Mouse (Mus musculus) layer of hippocampus, adult 8-10 months (tissue): ENCODE results near the gene Cyp4f13. TPM values are rescaled to one million over a fixed set of nuclear protein-coding genes. Genes with fewer than 3 reads are reported as not detected.
A peak's percentile ranks its signal among the peaks of the same experiment; 100 is the strongest.

Source experiments
- DNase-seq, 2 experiments: peaks; one replicate each; pipeline ENCODE4 v3.0.0; 2022; ENCODE audit warnings: low spot score in 2 of 2
- total RNA-seq, 4 experiments: library from RNA; stranded (reverse); gene quantifications; 2 replicates each; pipeline ENCODE4 v1.2.4; 2022

The Cyp4f13 gene
- total RNA-seq, 4 experiments from 2014 or later, result 29.2 to 42.1 (median 33.4) TPM

DNA sequence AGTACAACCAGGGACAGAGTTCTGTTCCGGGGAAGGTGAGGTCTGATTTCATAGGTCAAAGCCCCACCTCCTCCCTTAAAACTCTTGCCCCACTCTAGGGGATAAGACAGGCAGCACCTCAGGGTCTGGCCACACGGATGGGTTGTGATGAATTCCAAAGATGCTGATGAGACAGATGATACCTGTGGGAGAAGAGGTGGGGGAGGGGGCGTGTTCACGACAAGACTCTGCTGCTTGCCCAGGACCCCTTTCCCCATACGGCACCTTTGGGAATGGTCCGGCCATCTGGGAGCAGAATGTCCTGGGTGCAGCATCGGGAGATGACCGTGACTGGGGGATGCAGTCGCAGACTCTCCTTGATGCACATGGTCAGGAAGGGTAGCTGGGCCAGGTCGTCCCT lies 41.0 kb downstream of the Cyp4f13 start:
- no peak for DNase-seq

DNA sequence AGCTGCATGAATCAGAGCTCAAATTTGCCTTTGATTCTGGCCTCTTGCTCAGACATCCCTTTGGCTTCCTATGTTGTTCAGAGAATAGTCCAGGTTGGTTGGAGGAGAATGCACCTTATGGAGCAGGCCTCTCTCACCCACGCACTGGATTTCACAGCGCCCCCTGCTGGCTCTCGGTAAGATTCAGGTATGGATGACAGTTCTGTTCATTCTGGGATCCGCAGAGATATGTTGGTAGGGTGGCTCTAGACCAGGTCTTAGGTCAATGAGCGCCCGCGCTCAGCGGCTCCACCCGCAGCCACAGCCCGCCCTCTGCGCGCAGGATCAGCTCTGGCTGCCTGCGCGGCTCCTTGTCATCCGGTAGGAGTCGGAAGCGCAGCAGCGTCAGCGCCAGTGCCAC lies 42.0 kb downstream of the Cyp4f13 start:
- DNase-seq, result peak in 1 of 2 experiments; percentile 25

DNA sequence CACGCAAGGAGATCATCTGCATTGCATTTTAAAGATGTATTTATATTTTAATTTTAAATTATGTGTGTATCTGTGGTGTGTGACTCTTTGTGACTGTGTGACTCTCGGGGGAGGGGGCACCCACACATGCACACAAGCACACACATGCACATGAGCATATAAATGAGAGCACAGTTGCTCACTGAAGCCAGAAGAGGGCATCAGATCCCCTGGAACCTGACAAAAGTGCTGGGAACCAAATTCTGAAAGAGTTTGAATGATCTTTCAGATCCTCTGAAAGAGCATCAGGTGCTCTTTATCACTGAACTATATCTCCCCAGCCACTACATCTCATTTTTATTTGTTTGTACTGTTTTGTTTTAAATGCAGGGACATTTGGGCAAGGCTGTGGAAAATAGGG lies 42.8 kb downstream of the Cyp4f13 start:
- DNase-seq, result no peak

DNA sequence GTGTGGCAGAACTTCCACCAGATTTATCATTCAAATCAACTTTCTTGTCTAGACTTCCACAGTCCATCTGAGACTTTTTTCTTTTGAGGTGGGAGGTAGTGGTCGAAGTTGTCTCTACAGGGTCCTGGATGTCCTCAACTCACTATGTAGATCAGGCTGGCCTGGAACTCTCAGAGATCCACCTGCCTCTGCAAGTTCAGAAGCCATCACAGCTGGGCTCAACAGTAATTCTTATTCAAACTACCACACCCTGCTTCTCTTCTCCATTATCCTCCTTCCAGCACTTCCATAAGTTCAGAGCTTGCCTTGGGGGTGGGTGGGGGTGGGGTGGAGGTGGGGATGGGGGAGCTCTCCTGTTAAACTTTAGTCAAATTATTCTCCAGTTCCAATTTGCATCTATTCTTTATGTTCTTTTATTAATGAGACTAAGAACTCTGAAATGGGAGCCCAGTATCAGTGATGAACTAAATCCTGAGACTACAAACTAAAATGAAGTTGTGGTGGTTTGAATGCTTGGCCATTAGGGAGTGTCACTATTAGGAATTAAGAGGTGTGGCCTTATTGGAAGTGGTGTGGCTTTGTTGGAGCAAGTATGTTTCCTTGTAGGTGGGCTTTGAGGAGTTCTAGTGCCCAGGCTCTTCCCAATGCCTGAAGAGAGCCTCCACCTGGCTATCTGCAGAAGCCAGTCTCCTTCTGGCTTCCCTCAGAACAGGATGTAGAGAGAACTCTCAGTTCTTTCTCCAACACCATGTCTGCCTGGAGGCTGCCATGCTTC lies 45.3 kb downstream of the Cyp4f13 start:
- no peak for DNase-seq

DNA sequence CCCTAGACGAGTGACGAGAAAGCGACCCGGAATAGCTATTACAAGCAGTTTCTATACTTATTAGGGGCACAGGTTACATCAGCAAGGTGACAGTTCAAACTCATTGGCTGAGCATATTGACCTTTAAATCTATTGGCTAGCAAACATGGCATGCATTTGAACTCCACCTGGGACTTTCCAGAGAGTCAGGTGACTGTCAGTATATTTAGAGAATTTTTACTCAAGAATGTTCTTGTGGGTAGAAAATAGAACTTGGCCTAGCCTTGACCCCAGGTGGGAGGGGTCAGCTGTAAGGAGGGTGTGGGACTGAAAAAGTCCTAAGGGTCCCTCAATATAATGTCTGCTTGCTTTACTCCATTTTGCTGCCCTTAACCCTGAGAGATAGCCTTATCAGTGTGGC lies 51.8 kb downstream of the Cyp4f13 start:
- DNase-seq, result no peak

DNA sequence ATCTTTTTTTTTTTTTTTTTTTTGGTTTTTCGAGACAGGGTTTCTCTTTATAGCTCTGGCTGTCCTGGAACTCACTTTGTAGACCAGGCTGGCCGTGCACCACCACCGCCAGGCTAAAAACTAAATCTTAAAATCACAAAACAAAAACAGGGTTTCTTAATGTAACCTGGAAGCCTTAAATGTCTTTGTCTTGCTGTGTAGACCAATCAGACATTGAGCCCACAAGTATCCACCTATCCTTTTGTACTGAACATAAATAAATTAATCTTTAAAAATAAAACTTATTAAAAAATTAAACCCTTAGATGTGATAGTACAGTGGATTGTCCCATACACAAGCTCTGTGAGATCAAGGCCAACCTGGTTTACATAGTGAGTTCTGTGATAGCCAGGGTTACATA lies 53.3 kb downstream of the Cyp4f13 start:
- no peak for DNase-seq

DNA sequence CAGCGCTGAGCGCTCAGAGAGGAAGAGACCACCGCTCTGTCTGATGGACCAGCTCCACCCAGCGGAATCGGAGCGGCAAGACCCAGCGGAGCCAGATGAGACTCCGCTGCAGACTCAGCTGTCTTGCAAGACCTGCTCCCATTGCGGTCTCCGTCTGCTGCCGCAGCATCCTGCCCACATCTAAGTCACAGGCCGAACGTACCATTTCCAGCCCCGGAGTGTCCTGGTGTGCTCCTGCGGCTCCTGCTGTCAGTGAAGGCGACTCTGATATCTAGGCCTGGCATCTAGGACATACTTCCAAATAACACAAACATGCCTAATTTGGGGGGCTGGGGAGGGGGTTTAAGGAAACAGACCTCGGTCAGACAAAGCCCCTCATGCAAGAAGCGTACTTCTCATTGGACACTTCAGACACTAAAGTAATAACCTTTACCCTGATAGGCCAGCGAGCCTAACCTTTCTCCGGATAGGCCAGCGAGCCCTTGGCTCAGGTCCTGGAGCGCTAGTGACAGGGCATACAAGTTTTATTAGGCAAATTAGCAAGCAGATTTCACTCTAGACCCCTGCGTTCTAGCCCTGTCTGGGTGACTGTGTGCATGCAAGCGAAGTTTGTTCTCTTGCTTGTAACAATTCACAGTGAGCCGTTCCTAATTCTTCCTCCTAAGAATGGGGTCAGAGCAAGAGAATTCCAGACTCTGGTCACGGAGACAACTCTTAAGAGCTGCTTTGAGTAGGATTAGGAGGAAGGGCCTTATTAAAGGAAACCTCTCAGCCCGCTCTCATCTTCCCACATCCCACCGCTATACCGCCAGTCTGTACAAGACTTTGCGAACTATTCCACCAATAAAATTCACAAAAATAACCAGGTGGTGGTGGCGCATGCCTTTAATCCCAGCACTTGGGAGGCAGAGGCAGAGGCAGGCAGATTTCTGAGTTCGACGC lies 55.7 kb downstream of the Cyp4f13 start, which contains the start of gene Zfp870:
Gene Zfp870, minus strand, starts transcription at position 404 of the 942 bp plus-strand sequence.
- DNase-seq, result peak; percentile 87 to 88

DNA sequence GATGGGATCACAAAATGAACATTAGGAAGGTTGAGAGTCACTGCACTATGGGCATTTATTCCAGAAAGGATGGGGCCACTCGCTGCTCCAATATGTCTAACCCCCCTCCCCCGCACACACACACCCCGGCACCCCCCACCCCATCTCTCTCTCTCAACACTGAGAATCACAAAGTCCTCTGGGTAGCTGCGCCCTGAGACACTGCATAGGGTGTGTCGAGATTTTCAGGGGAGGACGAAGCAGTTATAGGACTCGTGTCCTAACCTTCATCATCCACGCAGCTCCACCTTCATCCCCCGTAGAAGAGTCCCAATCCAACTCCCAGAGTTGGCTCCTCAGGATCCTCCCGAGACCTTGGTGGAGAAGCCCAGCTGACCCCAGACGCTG lies 56.4 kb downstream of the Cyp4f13 start:
- DNase-seq, result no peak

DNA sequence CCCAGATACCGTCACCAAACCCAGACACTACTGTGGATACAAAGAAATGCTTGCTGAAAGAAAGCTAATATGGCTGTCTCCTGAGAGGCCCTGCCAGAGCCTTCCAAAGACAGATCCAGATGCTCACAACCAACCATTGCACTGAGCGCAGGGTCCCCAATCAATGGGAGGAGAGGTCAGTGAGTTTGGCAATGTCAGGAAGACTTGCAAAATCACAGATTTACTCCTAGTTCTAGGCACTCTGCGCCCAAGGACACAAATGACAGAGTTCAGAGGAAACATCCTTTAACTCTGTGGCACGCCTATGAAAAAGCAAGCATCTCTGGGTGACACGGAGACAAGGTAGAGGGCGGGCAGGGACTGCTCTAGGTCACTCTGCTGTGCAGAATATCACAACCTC lies 57.6 kb downstream of the Cyp4f13 start:
- DNase-seq, result no peak

DNA sequence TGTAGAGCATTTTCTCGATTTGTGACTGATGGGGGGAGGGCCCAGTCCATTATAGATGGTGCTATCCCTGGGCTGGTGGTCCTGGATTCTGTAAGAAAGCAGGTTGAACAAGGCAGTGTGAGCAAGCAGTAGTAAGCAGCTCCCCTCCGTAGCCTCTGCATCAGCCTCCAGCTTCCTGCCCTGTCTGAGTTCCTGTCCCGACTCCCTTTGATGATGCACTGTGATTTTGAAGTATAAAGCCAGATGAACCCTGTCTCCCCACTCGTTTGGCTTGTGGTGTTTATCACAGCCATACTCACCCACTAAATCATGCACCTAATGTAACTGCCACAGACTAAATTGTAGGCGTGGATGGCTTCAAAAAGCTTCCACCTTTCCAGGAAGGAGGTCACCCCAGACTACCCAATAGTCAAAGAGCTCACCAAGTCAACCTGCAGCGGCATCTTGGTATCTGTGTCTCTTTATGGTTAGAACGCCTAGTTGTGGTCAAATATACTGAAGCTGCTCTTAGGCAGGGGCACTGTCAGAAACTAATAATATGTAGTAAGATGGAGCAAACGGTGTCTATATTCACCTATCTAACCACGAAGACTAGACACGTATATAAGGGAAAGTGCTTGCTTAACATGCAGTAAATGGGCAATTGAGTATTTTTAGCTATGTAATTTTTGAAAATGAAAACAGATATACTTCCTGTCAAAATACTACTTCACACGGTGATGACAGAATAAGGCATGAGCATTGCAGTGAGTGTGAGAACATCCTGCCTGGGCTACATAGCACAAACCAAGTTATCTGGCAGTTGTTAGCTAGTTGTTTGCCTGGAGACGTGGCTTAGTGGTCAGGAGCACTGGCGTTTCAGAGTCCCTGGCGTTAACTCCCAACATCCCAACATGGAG lies 66.6 kb downstream of the Cyp4f13 start:
- no peak for DNase-seq

DNA sequence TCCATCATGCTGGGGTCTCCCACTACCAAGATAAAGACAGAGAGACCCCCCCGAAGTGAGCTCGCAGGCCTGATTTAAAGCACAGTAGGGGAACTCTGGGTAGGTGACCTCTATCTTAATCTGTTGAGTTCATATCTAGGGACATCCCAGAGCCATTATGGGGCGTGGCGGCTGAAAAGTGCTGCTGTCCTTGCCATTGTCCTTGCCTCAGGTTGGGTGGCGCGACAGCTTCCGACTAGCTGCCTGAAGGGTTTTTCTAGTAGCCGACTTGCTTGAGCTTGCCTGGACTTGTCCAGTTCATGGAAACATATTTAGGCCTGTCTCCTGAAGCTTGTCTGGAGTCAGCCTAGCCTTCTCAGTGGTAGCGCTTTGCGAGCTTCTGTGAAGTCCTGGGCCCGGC lies 68.4 kb downstream of the Cyp4f13 start:
- no peak for DNase-seq

DNA sequence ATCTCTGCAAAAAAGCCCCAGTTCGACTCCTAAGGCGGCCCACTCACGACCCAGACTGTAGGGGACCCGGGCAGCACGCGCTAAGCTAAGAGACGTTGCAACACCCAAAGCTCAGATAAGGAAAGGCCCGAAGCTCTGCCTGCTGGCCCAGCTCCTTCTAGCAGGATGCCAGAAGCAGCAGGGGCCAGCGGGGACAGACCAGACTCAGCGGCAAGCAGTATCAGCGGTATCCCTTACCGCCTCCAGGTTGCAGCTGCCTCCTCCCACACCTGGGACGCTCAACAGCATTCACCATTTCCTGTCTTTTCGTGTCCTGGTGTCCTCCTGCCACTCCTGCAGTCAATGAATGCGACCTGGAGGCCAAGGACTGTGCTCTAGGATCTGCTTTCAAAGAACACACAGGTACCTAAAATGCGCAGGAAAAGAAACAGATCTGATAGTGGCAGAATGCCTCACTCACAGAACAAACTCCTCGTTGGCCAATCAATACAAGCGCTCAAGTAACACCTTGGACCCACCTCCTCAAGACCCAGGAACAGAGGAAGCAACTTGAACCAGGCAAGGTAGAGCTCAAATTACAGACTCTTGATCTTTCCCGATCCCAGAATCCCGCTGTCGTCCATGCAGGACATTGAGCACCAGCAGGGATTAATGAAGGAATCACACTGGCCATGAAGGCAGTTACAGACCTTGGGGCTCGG lies 69.6 kb downstream of the Cyp4f13 start:
- DNase-seq, result no peak

Other genes starting within 250 kb of the Cyp4f13 start
- gene Zfp871, start 159.1 kb downstream of the Cyp4f13 start, total RNA-seq, result 100 to 1,000 TPM in 2 of 4 experiments, 10 to 100 TPM in 2; 75.3 to 108 (median 92.2) TPM
- gene Zfp811, start 137.5 kb downstream of the Cyp4f13 start, total RNA-seq, result 1 to 10 TPM; 3.7 to 7.8 (median 6.8) TPM
- gene Zfp799, start 117.1 kb downstream of the Cyp4f13 start, total RNA-seq, result 10 to 100 TPM; 27.5 to 36.6 (median 30.4) TPM
- 10 to 100 TPM in 3 of 4 experiments, 1 to 10 TPM in 1; 7.9 to 12.4 (median 11.4) TPM for gene Zfp870, start 55.8 kb downstream of the Cyp4f13 start, total RNA-seq
- gene Cyp4f14, start 30.1 kb downstream of the Cyp4f13 start, total RNA-seq, result 1 to 10 TPM; 5.2 to 8.0 (median 6.4) TPM
- gene Zfp472, start 18.4 kb upstream of the Cyp4f13 start, total RNA-seq, result 1 to 10 TPM; 4.6 to 6.2 (median 5.2) TPM
- 10 to 100 TPM; 16.1 to 19.9 (median 18.1) TPM for gene Zfp952, start 45.7 kb upstream of the Cyp4f13 start, total RNA-seq
- 10 to 100 TPM; 17.6 to 24.6 (median 18.5) TPM for gene Zfp763, start 86.0 kb upstream of the Cyp4f13 start, total RNA-seq
- gene 4921501E09Rik, start 120.7 kb upstream of the Cyp4f13 start, total RNA-seq, result under 1 TPM in 1 of 4 experiments, not detected in 3; 0.16 TPM
- gene Zfp563, start 141.9 kb upstream of the Cyp4f13 start, total RNA-seq, result 10 to 100 TPM; 15.7 to 24.7 (median 20.8) TPM
- 1 to 10 TPM; 3.4 to 5.9 (median 4.4) TPM for gene Morc2b, start 192.3 kb upstream of the Cyp4f13 start, total RNA-seq
- under 1 TPM in 1 of 4 experiments, not detected in 3; 0.36 TPM for gene Olfr55, start 221.0 kb upstream of the Cyp4f13 start, total RNA-seq
- not detected for gene Olfr239, start 243.9 kb upstream of the Cyp4f13 start, total RNA-seq